Comparison of ENCODE assay signal across 11 mouse cellular contexts in the genomic region with DNA sequence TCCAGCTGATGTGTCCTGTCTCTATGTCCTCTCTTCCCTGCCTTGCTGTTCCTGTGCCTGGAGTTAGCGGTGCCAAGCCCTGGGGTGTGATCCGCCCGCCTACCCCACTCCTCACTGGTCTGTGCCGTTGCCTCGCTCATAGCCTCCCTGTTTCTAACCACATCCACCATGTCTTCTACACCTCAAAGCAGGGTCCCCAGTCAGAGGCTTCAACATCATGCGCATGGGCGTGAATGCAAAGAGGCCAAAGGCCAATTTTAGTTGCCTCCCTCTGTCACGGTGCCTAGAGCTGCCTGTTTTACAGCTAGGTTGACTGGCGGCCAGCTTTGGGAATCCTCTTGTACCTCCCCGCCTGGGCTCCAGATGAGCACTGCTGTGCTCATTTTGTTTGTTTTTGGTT. TPM values are rescaled to one million over a fixed set of nuclear protein-coding genes. Genes with fewer than 3 reads are reported as not detected.
"Had no signal": no experiment of that assay in that cellular context is flagged by ENCODE, and none has a peak within 500 bp of the region (broad histone marks: within the 10 kb centered on the region; RNA-seq: fewer than 3 reads in every experiment).

No protein-coding gene starts in this region.

- H3K9ac ChIP-seq: lung, embryonic 15.5 days; midbrain, embryonic 15.5 days had no signal

- ATAC-seq: hindbrain, postnatal 0 days; midbrain, embryonic 15.5 days had no signal

- H3K27ac ChIP-seq: hindbrain, postnatal 0 days; left cerebral cortex, adult 2 months; limb, embryonic 10.5 days; macrophage; midbrain, embryonic 15.5 days had no signal

- H3K36me3 ChIP-seq: midbrain, embryonic 15.5 days had no signal

- H3K4me3 ChIP-seq: left cerebral cortex, adult 2 months; limb, embryonic 10.5 days; lung, embryonic 15.5 days; megakaryocyte, embryonic 14.5 days; midbrain, embryonic 15.5 days had no signal

- H3K9me3 ChIP-seq: limb, embryonic 10.5 days; lung, embryonic 15.5 days; megakaryocyte, embryonic 14.5 days; midbrain, embryonic 15.5 days had no signal

- DNase-seq: kidney, adult 8-10 months; kidney, postnatal 36 days; right cerebral cortex, postnatal 14 days had no signal

- H3K27me3 ChIP-seq: lung, embryonic 15.5 days; midbrain, embryonic 15.5 days had no signal

- H3K4me1 ChIP-seq: midbrain, embryonic 15.5 days had no signal

- H3K4me2 ChIP-seq: lung, embryonic 15.5 days; midbrain, embryonic 11.5 days; midbrain, embryonic 15.5 days had no signal

RNA-seq across cellular contexts. Expression of a gene that starts 51.3 kb away (rescaled TPM):
- polyA plus RNA-seq: macrophage had no signal
